Mouse (Mus musculus) ES-Bruce4 (cell line): Measurements from ENCODE around the gene Lhfpl3.

Experiments
- CTCF ChIP-seq: IDR thresholded peaks from one replicate; pipeline ENCODE4 v1.8.1; 2011; ENCODE audit warnings: low read depth, low read length
- EP300 ChIP-seq: IDR thresholded peaks from 2 replicates; pipeline ENCODE4 v1.6.1; 2011; ENCODE audit warnings: low read depth, low read length; ENCODE audit not compliant: insufficient read depth
- POLR2A ChIP-seq: IDR thresholded peaks from one replicate; pipeline ENCODE4 v1.8.1; 2011; ENCODE audit warnings: low read length; ENCODE audit not compliant: insufficient read depth

GRCm38 (mm10) chr5:22897656-22898289 is 151.9 kb downstream of the Lhfpl3 start:
- TF ChIP-seq EP300 (no peak), POLR2A (no peak), CTCF (no peak)
